Mouse (Mus musculus) hindlimb bud, embryonic 11.5 days (tissue): ENCODE data around the gene Slc9a5.

Source experiments
- DNase-seq: peaks from one replicate; pipeline ENCODE4 v3.0.0-alpha.2; 2012; ENCODE audit warnings: low read depth, low spot score; ENCODE audit errors: extremely low spot score

The Slc9a5 gene

GRCm38 (mm10) chr8:105353583-105354135 lies 5.0 kb downstream of the Slc9a5 start:
- DNase-seq: no peak

- no peak for DNase-seq
These were observed 5.9 kb downstream of the Slc9a5 start for GRCm38 (mm10) chr8:105354549-105354948.

GRCm38 (mm10) chr8:105355179-105356024 lies 6.8 kb downstream of the Slc9a5 start:
- DNase-seq: no peak

- DNase-seq: no peak
These were observed 8.0 kb downstream of the Slc9a5 start for GRCm38 (mm10) chr8:105356681-105357080.

- no peak for DNase-seq
These were observed 10.6 kb downstream of the Slc9a5 start for GRCm38 (mm10) chr8:105359208-105359607.

GRCm38 (mm10) chr8:105359646-105360045 lies 11.0 kb downstream of the Slc9a5 start:
- DNase-seq: no peak

GRCm38 (mm10) chr8:105361751-105362702 lies 13.4 kb downstream of the Slc9a5 start:
- DNase-seq: no peak

GRCm38 (mm10) chr8:105367107-105367506 lies 18.5 kb downstream of the Slc9a5 start:
- no peak for DNase-seq

- no peak for DNase-seq
These were observed 23.8 kb downstream of the Slc9a5 start for GRCm38 (mm10) chr8:105372473-105372872.

- DNase-seq: no peak
These were observed 24.4 kb downstream of the Slc9a5 start, which contains the start of gene Plekhg4 for GRCm38 (mm10) chr8:105373032-105373431. Gene Plekhg4 (plus strand): TSS chr8:105373274.

- no peak for DNase-seq
These were observed 25.9 kb downstream of the Slc9a5 start for GRCm38 (mm10) chr8:105374513-105374966.

GRCm38 (mm10) chr8:105378673-105379072 lies 30.0 kb downstream of the Slc9a5 start:
- DNase-seq: no peak

GRCm38 (mm10) chr8:105380308-105380707 lies 31.7 kb downstream of the Slc9a5 start:
- no peak for DNase-seq

- DNase-seq: no peak
These were observed 35.4 kb downstream of the Slc9a5 start for GRCm38 (mm10) chr8:105384070-105384469.

- DNase-seq: no peak
These were observed 38.5 kb downstream of the Slc9a5 start for GRCm38 (mm10) chr8:105387151-105387550.

GRCm38 (mm10) chr8:105389096-105389495 lies 40.5 kb downstream of the Slc9a5 start:
- DNase-seq: no peak

- no peak for DNase-seq
These were observed 44.6 kb downstream of the Slc9a5 start for GRCm38 (mm10) chr8:105393089-105393787.

GRCm38 (mm10) chr8:105393915-105394314 lies 45.3 kb downstream of the Slc9a5 start:
- DNase-seq: no peak

GRCm38 (mm10) chr8:105397747-105398146 lies 49.1 kb downstream of the Slc9a5 start:
- DNase-seq: no peak

GRCm38 (mm10) chr8:105400016-105400415 lies 51.4 kb downstream of the Slc9a5 start:
- DNase-seq: no peak

- no peak for DNase-seq
These were observed 54.8 kb downstream of the Slc9a5 start for GRCm38 (mm10) chr8:105403467-105403866.
